Mouse (Mus musculus) cerebellum, adult 18-20 months (tissue): ENCODE data around the gene Rimbp2.
A peak's percentile ranks its signal among the peaks of the same experiment; 100 is the strongest.

ENCODE experiments used
- DNase-seq, 2 experiments: peaks; one replicate each; pipeline ENCODE4 v3.0.0; 2021

The Rimbp2 gene

DNA sequence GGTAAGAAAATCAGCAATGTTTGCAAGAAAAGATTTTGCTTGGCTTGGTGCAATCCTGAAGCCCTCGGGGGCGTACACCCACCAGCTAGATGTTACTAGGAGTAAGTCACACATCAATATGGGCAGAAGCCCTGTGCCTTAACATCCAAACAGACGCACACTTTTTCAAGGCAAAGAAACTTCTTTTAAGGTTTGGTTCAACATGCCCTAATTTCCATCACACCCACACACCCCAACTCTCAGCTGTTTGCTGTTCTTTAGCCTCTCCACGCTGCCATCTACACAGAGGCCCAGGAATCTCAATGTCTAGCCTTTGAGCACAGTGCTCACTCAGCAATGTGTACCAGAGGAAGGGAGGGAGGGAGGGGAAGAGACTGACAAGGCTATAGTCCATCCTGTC is 28.2 kb downstream of the Rimbp2 start:
- DNase-seq = no peak

DNA sequence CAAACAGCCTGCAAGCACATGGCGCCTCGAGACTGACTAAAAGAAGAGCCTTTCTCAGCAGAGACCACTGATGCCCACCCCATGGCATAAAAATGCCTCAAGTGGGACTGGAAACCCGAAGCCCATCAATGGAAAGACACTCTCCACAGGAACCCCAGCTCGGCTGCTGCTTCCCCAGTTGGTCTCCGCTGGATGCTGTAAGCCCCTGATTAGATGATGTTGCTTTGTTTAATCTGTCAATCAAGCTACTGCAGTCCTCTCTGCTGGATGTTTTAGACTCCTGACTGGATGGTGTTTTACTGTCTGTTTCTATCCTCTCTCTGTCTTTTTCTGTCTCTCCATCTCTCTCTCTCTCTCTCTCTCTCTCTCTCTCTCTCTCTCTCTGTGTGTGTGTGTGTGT is 33.2 kb downstream of the Rimbp2 start:
- no peak for DNase-seq

DNA sequence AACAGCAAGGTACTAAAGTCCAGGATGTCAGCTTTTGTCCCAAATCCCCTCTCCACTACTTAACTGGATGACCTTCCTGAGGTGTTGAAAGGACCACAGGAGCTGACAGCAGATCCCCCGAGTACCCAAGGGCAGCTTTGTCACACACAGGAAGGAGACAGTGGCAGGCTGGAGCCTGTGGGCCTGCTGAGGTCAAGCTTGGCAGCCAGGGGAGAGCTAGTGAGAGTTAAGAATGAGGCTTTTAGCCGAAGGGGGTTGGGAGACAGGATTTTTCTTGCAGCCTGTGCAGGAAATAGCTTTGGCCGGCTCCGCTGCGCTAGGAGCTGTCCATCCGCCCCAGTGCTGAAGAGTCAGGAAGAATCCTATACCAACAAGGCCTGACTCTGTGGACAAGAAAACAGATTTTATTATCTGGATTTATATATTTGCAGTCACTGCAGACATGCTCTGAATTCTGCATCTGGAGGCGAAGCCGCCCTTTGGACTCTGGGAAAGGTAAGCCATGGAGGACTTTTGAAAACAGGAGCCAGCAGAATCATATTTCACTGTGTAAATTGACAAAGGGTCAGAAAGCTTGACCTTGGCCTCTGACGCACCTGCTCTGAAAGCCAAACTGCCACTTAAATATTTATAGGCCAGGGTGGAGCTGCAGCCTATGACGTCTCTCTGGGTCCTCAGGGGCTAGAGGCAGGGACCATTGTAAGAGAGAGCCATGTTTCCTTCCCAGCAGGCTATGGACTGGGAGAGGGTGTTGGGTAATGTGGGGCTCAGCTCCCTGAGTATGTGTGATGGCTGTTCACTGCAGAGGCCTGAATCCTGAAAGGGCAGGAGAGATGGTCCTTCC is 35.9 kb downstream of the Rimbp2 start:
- DNase-seq = no peak

DNA sequence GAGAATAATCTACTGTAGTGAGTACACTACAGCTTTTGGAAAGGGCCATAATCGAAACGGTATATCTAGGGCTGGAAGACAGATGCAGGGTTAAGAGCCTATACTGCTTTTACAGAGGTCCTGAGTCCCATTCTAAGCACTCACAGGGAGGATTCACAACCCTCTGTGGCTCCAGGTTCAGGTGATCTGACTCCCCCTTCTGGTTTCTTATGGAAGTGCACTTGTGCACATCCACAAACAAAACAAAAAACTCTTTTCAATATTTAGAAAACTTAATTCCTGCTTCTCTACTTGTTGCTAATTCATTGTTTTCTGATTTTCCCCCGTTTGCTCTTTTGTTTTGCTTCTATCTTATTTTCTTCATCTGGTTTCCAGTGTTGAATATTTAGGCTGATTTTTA is 39.5 kb downstream of the Rimbp2 start:
- no peak for DNase-seq

DNA sequence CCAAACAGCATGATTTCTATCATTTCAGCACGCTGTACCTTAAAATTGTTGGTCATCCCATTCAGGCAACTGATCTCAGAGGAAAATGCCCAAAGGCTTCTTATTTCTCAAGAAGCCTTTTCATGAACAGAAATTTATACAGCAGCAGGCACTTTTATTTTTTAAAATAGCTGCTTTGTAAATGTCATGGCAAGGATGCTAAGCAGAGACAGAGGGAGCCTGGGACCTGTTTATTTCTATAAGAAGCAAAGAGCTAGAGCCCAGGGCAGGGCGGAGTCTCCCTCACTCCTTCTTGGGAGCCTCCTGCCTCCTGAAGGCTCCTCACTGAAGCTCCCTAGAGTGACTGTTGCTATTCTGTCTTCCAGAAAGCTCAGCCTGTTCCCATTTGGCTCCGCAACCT is 40.9 kb downstream of the Rimbp2 start:
- no peak for DNase-seq

DNA sequence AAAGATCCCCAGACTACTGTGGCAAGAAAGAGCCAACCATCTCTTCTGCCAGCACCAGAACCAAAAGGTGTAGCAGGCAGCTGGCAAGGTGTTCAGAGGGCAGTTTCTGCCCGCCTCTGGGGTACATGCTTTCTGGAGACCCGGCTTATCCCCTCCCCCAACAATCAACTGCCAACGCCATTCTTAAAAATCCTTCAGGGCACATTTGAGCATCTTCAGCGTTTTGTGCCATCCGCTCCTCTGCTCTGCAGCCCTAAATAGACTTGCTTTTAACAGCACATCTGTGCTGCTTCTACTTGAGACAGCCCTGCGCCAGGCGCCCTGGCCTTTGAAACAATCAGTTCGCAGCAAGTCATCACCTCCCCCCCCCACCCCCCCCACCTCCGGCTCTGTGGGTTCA is 41.7 kb downstream of the Rimbp2 start:
- DNase-seq = no peak

DNA sequence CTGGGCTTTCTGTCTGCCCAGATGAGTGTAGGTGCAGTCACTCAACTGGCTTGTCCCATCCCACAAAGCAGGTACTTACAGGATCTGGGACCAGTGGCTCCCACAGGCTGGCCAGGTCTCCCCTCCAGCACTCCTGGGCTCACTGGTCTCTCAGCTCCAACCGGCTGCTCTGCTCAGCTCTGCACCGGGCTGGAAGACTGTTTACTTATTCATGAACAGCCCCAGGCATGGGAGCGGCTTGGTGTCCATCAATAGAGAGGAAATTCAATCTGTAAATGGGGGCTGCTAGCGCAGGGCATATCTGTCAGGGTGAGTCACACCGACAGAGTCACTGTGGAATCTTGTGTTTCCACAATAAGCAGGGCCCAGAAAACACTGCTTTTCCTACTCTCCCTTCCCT is 49.2 kb downstream of the Rimbp2 start:
- DNase-seq = no peak

DNA sequence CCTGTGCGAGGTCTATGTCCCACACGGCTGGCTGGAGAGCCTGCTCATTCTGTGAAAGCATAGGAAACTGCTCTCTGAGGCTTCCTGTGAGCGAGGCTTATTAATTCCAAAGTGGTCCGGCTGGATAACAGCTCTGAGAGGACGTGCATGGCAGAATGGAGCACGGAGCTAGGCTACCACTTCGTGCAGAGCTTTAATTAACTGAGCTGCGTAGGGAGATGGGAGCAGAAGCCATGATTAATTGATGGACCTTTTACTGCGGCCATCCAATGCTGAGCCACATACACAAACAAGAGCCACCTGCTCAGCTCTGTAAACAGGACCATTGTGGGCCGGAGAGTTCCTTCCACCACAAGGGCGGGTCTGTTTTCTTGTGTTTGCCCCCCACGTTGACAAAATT is 50.2 kb downstream of the Rimbp2 start:
- DNase-seq = no peak

DNA sequence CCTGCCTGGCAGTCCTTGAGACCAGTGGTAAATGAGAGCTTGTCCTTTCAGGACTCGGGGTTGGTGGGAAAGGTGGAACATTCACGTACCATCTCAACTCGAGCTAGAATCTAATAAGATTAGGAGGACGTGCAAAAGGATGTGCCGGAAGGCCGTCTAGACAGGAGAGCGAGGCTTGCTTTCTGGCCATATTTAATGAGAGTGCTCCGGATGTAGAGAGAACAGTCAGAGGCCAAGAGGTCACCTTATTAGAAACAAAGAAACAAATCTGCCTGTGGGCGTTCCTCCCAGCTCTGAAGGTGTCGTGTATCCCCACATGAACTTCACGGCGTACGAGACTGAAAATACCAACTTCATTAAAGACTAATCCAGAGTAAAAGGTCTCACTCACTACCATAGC is 53.3 kb downstream of the Rimbp2 start:
- no peak for DNase-seq

DNA sequence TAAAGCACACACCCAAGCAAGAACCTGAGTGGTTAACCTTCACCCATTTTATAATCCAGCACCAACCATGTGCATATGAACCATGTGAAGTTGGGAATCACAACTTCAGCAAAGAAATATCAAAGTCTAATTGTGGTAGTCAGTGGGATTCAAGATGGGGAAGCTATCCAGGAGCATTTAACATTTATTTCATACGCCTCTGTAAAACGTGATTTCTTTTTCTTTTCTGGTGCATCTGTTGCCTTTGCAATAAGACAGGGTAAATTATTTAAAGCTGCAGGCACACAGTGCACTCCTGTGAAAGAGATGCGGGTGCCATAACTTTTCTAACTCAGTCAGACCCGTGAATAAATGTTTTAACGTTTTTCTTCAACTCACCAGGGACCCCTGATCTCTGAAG is 58.4 kb downstream of the Rimbp2 start:
- DNase-seq = no peak

DNA sequence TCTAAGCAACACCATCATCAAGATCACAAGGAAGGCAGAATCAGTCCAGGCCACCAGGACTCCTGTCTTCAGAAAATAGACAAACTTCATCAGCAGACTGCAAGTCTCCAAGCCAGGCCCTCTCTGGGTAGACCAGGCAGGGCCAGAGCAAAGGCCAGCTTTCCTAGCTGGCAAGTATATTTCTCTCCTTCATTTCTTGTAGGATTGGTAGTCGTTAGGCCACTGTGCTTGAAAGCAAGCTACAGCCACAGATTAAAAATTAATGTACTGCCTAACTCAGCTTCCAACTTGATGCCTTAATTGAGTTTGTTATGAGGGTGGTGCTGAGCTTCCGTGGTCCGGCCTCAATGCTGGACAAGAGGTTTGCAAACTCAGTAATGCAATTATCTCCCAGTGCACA is 65.7 kb downstream of the Rimbp2 start:
- DNase-seq = no peak

DNA sequence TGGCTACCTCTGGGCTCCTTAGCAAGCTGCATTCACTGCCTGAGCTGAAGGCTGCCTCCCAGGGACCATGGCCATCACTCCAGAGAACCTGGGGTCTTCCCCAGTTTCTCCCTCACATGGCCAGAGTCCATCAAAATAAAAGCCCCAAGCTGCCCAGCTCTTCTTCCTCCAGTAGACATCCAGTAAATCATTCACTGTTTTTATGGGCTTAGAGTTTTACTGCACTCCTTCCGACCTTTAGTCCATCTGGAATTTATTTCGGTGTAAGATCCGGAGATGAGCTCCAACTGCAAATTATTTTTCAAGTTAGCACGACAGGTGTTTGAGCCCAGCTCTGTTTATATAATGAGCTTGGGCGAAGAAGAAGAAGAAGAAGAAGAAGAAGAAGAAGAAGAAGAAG is 69.0 kb downstream of the Rimbp2 start:
- no peak for DNase-seq

DNA sequence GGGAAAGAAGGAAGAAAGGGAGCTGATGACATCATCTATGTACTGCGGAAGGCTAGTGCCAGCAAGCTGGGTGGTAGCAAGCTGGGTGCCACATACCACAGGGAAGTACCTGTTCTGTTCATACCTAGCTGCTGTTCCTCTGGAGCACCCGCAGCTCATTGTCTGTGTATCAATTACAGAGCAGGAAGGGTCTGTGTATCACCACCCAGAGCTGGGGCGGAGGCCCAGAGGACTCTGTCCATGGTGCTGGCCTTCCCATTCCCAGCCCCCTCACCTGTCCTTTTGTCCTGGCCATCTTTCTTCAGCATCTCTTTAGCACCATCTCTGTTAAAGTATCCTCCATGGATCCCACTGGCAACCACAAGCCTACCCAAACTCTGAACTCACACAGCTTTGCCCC is 74.2 kb downstream of the Rimbp2 start:
- no peak for DNase-seq

DNA sequence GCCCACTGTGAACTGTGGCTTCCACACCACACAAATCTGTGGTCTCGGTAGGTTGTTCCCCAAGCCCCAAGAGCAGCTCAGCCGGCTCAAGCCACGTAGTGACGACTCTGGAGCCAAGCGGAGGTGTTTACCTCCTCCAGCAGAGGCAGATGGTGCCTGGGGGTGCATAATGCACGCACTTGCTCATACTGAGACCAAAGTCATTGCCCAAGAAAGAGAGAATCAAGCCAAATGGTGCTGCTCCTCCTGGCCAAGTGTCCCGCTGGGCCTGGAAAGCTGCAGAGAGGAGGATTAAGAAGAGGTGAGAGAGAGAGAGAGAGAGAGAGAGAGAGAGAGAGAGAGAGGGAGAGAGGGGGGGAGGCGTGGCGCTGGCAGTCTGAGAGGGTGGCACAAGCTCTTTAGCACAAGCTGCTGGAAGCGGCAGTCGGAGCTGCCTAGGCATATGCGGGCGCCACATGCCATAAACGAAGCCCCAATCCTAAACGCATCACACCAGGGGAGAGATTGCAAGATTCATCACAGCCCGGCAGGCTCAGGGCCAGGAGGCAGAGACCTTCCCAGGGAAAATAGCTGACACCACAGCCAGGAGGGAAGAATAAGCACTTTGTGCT is 75.8 kb downstream of the Rimbp2 start:
- DNase-seq = peak; percentile 57 to 69

DNA sequence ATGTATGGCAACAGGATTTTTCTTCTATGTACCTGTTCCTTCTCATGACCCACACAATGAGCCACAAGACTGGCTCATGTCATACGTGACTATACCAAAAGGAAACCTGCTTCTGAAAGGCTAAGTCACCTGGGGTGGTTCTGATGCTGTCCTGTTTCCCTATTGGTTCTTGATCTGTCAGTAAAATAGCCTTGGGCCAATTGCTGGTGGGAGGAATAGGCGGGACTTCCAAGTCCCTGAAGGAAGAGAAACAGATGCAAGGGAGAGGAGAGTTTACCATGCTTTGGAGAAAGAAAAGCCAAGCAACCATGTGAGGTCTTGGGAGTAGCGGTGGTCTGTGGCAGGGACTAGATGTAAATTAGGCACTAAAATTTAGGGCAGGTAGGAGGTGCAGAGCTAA is 81.6 kb downstream of the Rimbp2 start:
- no peak for DNase-seq

DNA sequence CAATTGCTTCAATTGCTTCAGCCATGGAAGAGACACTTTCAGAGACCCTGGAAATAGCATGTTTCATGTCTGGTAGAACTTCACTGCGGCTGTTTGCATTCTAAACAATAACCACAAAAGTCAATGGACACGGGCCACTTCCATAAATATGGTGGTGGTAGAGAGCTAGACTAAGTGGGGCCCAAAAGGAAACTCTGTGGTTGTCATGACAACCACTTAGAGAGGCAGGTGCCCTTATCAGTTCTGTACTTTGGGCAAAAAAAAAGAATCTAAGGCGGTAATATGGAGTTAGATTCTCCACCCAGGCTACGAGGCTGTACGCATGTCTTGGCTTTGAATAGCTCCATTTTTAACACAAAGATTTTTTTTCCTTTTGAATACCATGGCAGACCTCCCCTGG is 86.5 kb downstream of the Rimbp2 start:
- no peak for DNase-seq

DNA sequence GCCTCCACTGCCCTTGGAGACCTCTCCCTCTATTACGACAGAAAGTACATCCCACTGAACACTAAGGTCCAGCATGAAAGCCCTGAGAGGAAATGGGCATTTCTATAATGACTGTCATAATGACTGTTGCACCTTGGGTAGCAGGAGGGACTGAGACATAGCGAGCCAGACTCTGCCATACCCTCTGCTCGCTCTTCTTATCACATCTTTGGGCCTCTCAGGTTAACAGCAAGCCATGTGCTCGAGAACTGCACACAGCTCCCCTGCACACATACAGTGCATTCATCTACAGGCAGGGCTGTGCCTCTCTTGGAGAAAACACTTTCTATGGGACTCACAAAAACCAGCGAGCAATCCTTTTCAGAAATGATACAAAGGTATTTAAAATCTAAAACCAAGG is 87.0 kb downstream of the Rimbp2 start:
- DNase-seq = no peak

DNA sequence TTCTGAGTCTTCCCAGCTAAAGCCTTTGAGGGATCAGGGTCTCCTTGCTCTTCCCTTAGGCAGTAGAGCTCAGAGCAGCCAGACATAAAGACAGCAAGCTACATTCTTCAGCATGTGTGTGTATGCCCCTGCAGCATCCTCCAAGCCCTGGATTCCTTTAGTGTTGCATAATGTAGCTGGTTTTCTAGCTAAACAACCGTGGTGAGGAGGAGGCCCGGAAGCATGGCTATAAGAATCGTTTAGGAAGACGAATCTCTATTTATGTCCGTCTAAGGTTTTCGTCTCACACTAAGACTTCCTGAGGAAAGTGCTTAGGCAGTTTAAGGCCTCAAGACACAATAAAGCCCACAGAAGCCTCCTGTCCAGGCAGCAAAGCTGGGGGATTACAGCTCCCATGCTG is 89.8 kb downstream of the Rimbp2 start:
- DNase-seq = no peak

DNA sequence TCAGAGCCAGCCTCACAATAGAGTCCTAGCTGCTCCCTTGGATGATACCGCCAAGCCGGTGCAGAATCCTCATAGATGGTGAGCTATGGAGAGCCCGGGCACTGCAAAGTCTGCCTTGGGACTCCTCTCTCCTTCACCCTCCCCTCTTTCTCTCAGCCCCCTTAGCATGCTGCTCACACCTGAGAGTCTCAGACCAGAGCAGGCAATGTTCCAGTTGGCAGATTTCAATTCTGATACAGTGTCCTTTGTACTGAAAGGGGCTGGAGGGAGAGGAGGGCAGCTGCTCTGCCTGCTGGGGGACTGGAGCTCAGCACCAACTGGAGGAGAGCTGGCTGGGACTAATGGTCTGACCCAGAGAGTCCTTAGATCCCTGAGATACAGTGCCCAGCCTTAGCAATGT is 92.4 kb downstream of the Rimbp2 start:
- no peak for DNase-seq

DNA sequence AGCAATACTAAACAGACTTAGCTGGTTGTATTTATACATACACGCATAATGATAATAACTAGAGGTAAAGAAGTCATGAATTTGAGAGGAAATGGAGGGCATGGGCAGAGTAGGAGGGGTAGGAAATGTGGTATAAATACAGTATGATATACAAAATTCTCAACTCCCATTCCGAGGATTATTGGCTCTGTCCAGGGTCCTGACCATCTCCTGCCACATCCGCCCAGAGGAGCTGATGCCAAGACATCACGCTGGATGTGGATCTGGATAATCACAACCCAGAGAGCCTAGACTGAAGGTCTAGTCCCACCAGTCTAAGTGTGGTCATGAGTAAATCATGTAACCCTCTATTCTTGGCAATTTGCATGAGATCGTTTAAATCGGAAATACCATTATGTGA is 100.5 kb downstream of the Rimbp2 start:
- no peak for DNase-seq

DNA sequence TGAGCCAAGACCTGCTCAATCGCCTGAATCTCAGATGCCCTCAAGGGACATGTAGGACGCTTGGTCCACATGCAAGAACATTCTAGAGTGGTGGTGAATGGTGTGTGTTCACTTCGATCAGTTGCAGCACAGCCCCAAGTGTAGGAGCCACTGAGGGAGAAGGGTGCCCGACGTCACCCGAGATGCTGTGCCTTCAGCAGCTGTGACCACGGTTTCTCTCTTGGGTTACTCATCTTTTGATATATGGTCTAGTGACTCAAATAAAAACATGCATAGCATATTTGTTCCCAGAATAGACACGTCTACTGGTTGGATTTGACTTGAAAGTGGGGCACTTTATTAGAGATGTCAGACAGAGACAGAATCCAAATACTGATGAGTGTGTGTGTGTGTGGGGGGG is 105.5 kb downstream of the Rimbp2 start:
- no peak for DNase-seq

DNA sequence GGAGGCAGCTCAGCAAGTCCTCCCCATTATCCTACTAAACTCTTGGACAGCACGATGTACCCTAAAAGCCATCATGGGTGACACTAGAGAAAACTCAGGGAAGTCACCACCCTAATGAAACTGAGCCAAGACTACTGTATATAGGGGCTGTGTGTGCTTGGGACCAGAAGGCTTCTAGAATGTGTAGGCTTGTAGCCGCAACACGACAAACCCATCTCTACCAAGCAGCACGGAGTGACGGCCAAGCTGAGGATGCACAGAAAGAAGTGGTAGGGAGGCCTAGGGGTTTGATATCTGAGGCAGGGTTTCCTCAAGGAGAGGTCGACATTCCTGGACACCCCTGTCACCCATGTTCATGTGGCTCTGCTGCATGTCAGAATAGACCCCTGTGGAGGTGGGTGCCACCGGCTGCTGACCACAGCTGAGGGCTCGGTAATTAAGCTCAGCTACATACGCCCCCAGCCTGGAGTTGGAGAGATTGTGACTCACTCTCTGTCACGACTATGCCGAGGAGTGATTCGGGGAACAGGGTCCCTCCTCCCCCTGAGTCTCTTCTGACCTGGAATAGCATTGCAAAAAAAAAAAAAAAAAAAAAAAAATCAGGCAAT is 106.7 kb downstream of the Rimbp2 start:
- no peak for DNase-seq

DNA sequence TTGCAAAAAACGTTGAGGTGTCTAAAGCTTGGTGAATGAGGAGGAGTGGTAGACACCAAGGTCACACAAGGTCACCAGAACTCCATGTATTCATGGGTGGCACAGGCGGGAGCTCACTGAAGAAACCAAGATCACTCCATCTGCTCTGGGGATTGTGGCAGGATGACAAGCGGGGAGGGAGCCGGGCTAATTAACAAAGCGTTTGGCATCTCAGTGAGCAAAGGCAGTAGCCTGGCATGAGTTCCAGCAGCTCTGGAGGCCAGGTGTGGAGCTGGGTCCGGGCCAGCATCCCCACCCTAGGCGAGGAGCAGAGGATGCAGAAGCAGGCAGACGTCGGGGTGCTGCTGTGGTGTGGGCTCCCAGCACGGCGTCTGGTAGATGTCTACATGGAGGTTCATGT is 108.3 kb downstream of the Rimbp2 start:
- DNase-seq = no peak

DNA sequence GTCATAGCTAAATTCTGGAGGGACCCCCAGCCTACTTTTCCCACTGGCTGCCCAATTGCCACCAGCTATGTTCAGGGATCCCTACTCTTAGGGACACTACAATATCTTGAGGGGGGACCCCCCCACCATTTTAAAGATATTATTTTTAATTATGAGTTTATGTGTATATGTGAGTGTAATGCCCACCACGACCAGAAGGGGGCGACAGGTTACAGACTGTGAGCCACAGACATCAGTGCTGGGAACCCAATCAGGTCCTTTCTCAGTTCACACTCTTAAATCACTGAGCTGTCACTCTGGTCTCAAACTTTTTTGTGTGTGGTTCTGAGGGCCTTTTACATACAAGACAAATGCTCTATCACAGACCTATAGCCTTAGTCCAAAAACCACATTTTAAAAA is 109.3 kb downstream of the Rimbp2 start:
- DNase-seq = no peak

DNA sequence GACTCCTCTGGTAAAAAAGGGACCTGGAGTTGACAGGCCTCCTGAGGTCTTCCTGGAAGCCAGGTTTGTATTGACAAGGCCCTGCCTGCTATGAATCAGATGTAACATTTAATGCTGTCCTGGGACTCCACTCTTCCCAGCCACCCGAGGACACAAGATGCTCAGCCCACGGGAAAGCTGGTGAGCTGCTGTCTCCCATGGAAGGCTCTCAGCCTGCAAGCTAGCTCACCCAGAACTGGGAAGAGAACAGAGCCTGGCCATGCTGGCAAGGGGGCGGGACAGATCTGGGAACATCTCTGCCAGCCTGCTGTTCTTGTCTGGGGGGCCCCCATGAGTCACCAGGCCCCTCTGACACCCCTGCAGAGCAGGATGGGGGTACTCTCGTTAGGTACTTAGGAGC is 111.7 kb downstream of the Rimbp2 start:
- DNase-seq = no peak
